Mouse (Mus musculus): ENCODE data around the gene Vmn1r9. TPM values are rescaled to one million over a fixed set of nuclear protein-coding genes. Genes with fewer than 3 reads are reported as not detected.
"Not testable (repeated sequence)": the region's sequence is repeated elsewhere in the genome, so short reads cannot be mapped to it uniquely, and the experiment has no call there.

Gene Vmn1r9
- polyA plus RNA-seq (2012; ENCODE audit: insufficient read depth, insufficient read length, low replicate concordance, missing spikeins), result not detected in 2 replicates

DNA sequence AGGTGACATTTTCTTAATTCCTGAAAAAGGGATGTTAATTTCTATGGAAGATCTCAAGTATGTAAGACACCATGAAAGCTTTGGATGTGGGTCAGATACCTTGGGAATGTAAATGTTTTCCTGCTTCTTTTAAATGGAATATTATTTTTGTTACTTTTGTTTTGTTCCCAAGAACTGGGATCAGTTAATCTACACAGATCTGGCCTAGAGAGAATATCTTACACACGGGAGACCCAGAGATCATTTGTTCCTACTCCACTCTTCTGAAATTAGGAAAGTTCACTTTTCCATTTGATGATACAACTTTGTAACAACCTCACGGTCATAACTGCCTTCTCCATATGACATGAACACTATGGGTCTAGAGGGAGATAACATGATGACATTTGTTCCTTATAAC is at the start of gene Vmn1r9:
TSS of gene Vmn1r9 (plus strand) at position 301 of the 400 bp plus-strand sequence.
- no peak for TF ChIP-seq CTCF (IDR thresholded peaks at IDR 0.05; ENCODE audit: insufficient read depth, low read depth, low read length)
- 85% methylated on average over 2 of the region's 2 CpGs for WGBS

DNA sequence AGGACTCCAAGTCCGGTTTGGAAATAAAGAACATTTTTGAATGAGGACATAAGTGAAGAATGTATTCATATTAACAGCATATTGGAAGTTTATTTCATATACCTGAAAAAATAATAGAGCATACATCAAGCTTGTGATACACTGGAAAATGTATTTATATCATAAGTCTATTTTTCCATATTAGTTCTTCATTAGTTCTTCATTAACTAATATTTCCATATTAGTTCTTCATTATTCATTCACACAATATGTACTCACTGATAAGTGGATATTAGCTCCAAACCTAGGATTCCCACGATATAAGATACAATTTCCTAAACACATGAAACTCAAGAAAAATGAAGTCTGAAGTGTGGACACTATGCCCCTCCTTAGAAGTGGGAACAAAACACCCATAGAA is 41.4 kb upstream of the Vmn1r9 start, which contains the start of gene Vmn1r7:
TSS of gene Vmn1r7 (minus strand) at position 101 of the 400 bp plus-strand sequence.
- 83% methylated on average over 2 of the region's 2 CpGs for WGBS
- not testable (repeated sequence) for H3K27ac ChIP-seq (ENCODE audit: insufficient read depth, low read depth, low read length); H3K4me1 ChIP-seq (ENCODE audit: control insufficient read depth, insufficient read depth, low read length); H3K4me3 ChIP-seq (ENCODE audit: insufficient read depth, low read depth, low read length)

More for the DNA sequence above, at the start of gene Vmn1r9:
- Histone ChIP-seq H3K27ac (ENCODE audit: insufficient read depth, low read depth, low read length) (no peak within 1 kb of the TSS), H3K4me1 (ENCODE audit: control insufficient read depth, insufficient read depth, low read length) (no peaks in the 10 kb centered on the region), H3K4me3 (ENCODE audit: insufficient read depth, low read depth, low read length) (no peak within 1 kb of the TSS)

GRCm38 (mm10) chr6:57031984-57032383 is 34.6 kb upstream of the Vmn1r9 start, which contains the start of gene Vmn1r8:
Vmn1r8 (plus strand) TSS chr6:57032284.
- no peak within 1 kb of the TSS for H3K4me3 ChIP-seq (ENCODE audit: insufficient read depth, low read depth, low read length)
- no peaks in the 10 kb centered on the region for H3K4me1 ChIP-seq (ENCODE audit: control insufficient read depth, insufficient read depth, low read length)
- TF ChIP-seq CTCF (IDR thresholded peaks at IDR 0.05; ENCODE audit: insufficient read depth, low read depth, low read length), result no peak
- no peak for TF ChIP-seq POLR2A (IDR thresholded peaks at IDR 0.05; ENCODE audit: insufficient read depth, low read depth, low read length)
- no peak within 1 kb of the TSS for H3K27ac ChIP-seq (ENCODE audit: insufficient read depth, low read depth, low read length)

DNA sequence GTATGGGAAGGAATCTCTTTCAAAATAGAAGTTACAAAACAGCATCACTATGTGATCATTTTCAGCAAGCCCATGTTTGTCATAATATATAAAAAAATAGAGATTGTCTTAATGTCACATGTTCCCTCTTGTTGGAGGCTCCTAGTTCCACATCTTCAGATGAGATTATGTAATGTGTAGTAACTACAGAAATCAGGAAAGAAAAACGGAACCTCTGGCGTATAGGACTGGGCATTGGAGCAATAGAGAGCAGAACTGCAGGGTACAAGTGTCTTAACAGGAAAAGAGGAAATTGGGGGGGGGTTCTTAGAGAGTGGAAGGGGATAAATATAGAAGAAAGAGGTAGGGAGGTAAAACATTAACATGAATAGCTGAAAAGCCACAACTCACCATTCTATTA is 31.9 kb upstream of the Vmn1r9 start:
- TF ChIP-seq POLR2A (IDR thresholded peaks at IDR 0.05; ENCODE audit: insufficient read depth, low read depth, low read length) (no peak), CTCF (IDR thresholded peaks at IDR 0.05; ENCODE audit: insufficient read depth, low read depth, low read length) (no peak)
- H3K27ac ChIP-seq (ENCODE audit: insufficient read depth, low read depth, low read length), result no peak overlapping the region
- 81% methylated on average over 2 of the region's 2 CpGs for WGBS
- no peaks in the 10 kb centered on the region for H3K4me1 ChIP-seq (ENCODE audit: control insufficient read depth, insufficient read depth, low read length)
- no peak overlapping the region for H3K4me3 ChIP-seq (ENCODE audit: insufficient read depth, low read depth, low read length)

- Histone ChIP-seq H3K27ac (ENCODE audit: insufficient read depth, low read depth, low read length) (no peak overlapping the region), H3K4me3 (ENCODE audit: insufficient read depth, low read depth, low read length) (no peak overlapping the region), H3K4me1 (ENCODE audit: control insufficient read depth, insufficient read depth, low read length) (no peaks in the 10 kb centered on the region)
- TF ChIP-seq CTCF (IDR thresholded peaks at IDR 0.05; ENCODE audit: insufficient read depth, low read depth, low read length) (no peak), POLR2A (IDR thresholded peaks at IDR 0.05; ENCODE audit: insufficient read depth, low read depth, low read length) (no peak)
These were observed 2.9 kb upstream of the Vmn1r9 start for GRCm38 (mm10) chr6:57063730-57064129.

DNA sequence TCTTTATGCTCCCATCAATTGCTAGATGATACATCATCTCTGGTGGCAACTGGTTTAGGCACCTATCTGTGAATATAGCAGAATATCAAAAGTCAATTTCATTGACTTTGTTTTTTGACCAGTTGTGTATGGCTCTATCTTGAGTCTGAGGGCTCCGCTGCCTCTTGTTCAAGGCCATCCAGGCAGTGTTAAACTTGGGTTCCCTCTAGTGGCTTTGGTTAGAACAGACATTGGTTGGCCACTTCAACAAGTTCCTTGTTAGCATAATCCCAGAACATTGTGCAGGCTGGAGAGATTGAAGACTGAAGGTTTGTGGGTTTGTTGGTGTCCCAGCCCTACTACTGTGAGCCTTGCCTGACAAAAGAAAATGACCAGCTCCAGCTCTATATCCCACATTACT is 39.8 kb downstream of the Vmn1r9 start:
- Histone ChIP-seq H3K27ac (ENCODE audit: insufficient read depth, low read depth, low read length) (no peak overlapping the region), H3K4me3 (ENCODE audit: insufficient read depth, low read depth, low read length) (no peak overlapping the region), H3K4me1 (ENCODE audit: control insufficient read depth, insufficient read depth, low read length) (no peaks in the 10 kb centered on the region)
- no peak for TF ChIP-seq POLR2A (IDR thresholded peaks at IDR 0.05; ENCODE audit: insufficient read depth, low read depth, low read length)
- no peak for TF ChIP-seq CTCF (IDR thresholded peaks at IDR 0.05; ENCODE audit: insufficient read depth, low read depth, low read length)
- 75% methylated on average over 1 of the region's 1 CpGs for WGBS

DNA sequence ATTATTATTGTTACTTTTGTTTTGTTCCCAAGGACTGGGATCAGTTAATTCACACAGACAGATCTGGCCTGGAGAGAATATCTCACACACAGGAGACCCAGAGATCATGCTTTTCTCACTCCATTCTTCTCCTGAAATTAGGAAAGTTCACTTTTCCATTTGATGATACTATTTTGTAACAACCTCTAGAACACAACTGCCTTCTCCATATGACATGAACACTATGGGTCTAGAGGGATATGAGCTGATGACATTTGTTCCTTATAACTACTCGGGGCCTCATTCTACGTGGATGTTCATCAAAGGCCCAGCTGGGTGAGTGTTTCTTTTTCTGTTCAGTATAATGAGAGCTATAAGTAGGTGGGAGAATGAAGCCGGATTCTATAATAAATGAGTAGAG is 42.6 kb downstream of the Vmn1r9 start, which contains the start of gene Vmn1r10:
TSS of gene Vmn1r10 (plus strand) at position 301 of the 400 bp plus-strand sequence.
- no peak within 1 kb of the TSS for H3K4me3 ChIP-seq (ENCODE audit: insufficient read depth, low read depth, low read length)
- WGBS, result 77% methylated on average over 3 of the region's 3 CpGs
- no peaks in the 10 kb centered on the region for H3K4me1 ChIP-seq (ENCODE audit: control insufficient read depth, insufficient read depth, low read length)
- H3K27ac ChIP-seq (ENCODE audit: insufficient read depth, low read depth, low read length), result no peak within 1 kb of the TSS
- TF ChIP-seq CTCF (IDR thresholded peaks at IDR 0.05; ENCODE audit: insufficient read depth, low read depth, low read length) (no peak), POLR2A (IDR thresholded peaks at IDR 0.05; ENCODE audit: insufficient read depth, low read depth, low read length) (no peak)

Other genes with a start within 250 kb of the Vmn1r9 start
- not detected in 2 replicates for gene Fkbp9, start 234.7 kb upstream of the Vmn1r9 start, polyA plus RNA-seq (2012; ENCODE audit: insufficient read depth, insufficient read length, low replicate concordance, missing spikeins)
- not detected in 2 replicates for gene Nt5c3, start 142.9 kb upstream of the Vmn1r9 start, polyA plus RNA-seq (2012; ENCODE audit: insufficient read depth, insufficient read length, low replicate concordance, missing spikeins)
- gene Vmn1r4, start 142.8 kb upstream of the Vmn1r9 start, polyA plus RNA-seq (2012; ENCODE audit: insufficient read depth, insufficient read length, low replicate concordance, missing spikeins), result not detected in 2 replicates
- not detected in 2 replicates for gene Vmn1r5, start 96.5 kb upstream of the Vmn1r9 start, polyA plus RNA-seq (2012; ENCODE audit: insufficient read depth, insufficient read length, low replicate concordance, missing spikeins)
- gene Vmn1r6, start 69.5 kb upstream of the Vmn1r9 start, polyA plus RNA-seq (2012; ENCODE audit: insufficient read depth, insufficient read length, low replicate concordance, missing spikeins), result not detected in 2 replicates
- gene Vmn1r7, start 41.5 kb upstream of the Vmn1r9 start, polyA plus RNA-seq (2012; ENCODE audit: insufficient read depth, insufficient read length, low replicate concordance, missing spikeins), result not detected in 2 replicates
- not detected in 2 replicates for gene Vmn1r8, start 34.5 kb upstream of the Vmn1r9 start, polyA plus RNA-seq (2012; ENCODE audit: insufficient read depth, insufficient read length, low replicate concordance, missing spikeins)
- not detected in 2 replicates for gene Vmn1r10, start 42.7 kb downstream of the Vmn1r9 start, polyA plus RNA-seq (2012; ENCODE audit: insufficient read depth, insufficient read length, low replicate concordance, missing spikeins)
- not detected in 2 replicates for gene Vmn1r11, start 66.7 kb downstream of the Vmn1r9 start, polyA plus RNA-seq (2012; ENCODE audit: insufficient read depth, insufficient read length, low replicate concordance, missing spikeins)
- not detected in 2 replicates for gene Vmn1r12, start 90.1 kb downstream of the Vmn1r9 start, polyA plus RNA-seq (2012; ENCODE audit: insufficient read depth, insufficient read length, low replicate concordance, missing spikeins)
- gene Vmn1r13, start 136.5 kb downstream of the Vmn1r9 start, polyA plus RNA-seq (2012; ENCODE audit: insufficient read depth, insufficient read length, low replicate concordance, missing spikeins), result not detected in 2 replicates
- not detected in 2 replicates for gene Vmn1r14, start 164.9 kb downstream of the Vmn1r9 start, polyA plus RNA-seq (2012; ENCODE audit: insufficient read depth, insufficient read length, low replicate concordance, missing spikeins)
- not detected in 2 replicates for gene Vmn1r15, start 191.2 kb downstream of the Vmn1r9 start, polyA plus RNA-seq (2012; ENCODE audit: insufficient read depth, insufficient read length, low replicate concordance, missing spikeins)

Measured in olfactory bulb, adult 2 months (tissue).